Comparison of ENCODE assay signal across 10 mouse cellular contexts in genomic region chr11:72478228-72478627, GRCm38 (mm10). TPM values are rescaled to one million over a fixed set of nuclear protein-coding genes. Genes with fewer than 3 reads are reported as not detected.
A peak's percentile ranks its signal among the peaks of the same experiment; 100 is the strongest.
DNase-seq lines count a peak whose midpoint lies in the region; ATAC-seq lines count a peak whose summit lies in the region.
"Had no signal": no experiment of that assay in that cellular context is flagged by ENCODE, and none has a peak within 500 bp of the region (broad histone marks: within the 10 kb centered on the region; RNA-seq: fewer than 3 reads in every experiment).

No protein-coding gene starts in this region.

- no peaks in the 10 kb centered on the region for H3K9me3 ChIP-seq in liver, embryonic 11.5 days (ENCODE audit: control insufficient read depth, low read length)
- no peaks in the 10 kb centered on the region for H3K9me3 ChIP-seq in heart, embryonic 10.5 days
- H3K9me3 ChIP-seq in limb, embryonic 13.5 days = no peaks in the 10 kb centered on the region

- H3K4me2 ChIP-seq in liver, embryonic 11.5 days = no peak overlapping the region
- H3K4me2 ChIP-seq in limb, embryonic 13.5 days (replicated peaks) = no peak overlapping the region

- H3K27ac ChIP-seq in liver, embryonic 11.5 days (ENCODE audit: low read depth, low read length) = peak overlapping the region; percentile 46; the same call in 1 of the 2 replicates
- peak overlapping the region; percentile 77 for H3K27ac ChIP-seq in brown adipose tissue, adult 24 weeks (replicated peaks; ENCODE audit: low read depth, low read length)
- peak overlapping the region; percentile 76 for H3K27ac ChIP-seq in heart, embryonic 10.5 days
- H3K27ac ChIP-seq in limb, embryonic 13.5 days = peak overlapping the region; percentile 39; the same call in 1 of the 2 replicates
- H3K27ac ChIP-seq: macrophage had no signal

- no peaks in the 10 kb centered on the region for H3K27me3 ChIP-seq in liver, embryonic 11.5 days (replicated peaks; ENCODE audit: control insufficient read depth, insufficient read depth, low read length)
- no peaks in the 10 kb centered on the region for H3K27me3 ChIP-seq in heart, embryonic 10.5 days (ENCODE audit: insufficient read depth, poor library complexity, severe bottlenecking)
- no peaks in the 10 kb centered on the region for H3K27me3 ChIP-seq in limb, embryonic 13.5 days

- no peak for DNase-seq in liver, embryonic 11.5 days (ENCODE audit: low spot score)
- no peak for DNase-seq in liver
- DNase-seq in heart, embryonic 10.5 days (ENCODE audit: low spot score) = no peak
- DNase-seq in thymus, postnatal 36 days = no peak
- DNase-seq in thymus, postnatal 14 days = no peak
- DNase-seq: cerebellum, adult 11-12 months; right cerebral cortex, postnatal 25 days had no signal

- no peak overlapping the region for H3K9ac ChIP-seq in liver, embryonic 11.5 days (ENCODE audit: low read depth, low read length)
- H3K9ac ChIP-seq in limb, embryonic 13.5 days = no peak overlapping the region

- peaks cover 95% of the 10 kb centered on the region for H3K4me1 ChIP-seq in liver, embryonic 11.5 days (replicated peaks; ENCODE audit: control insufficient read depth, insufficient read depth, low read length)
- H3K4me1 ChIP-seq in brown adipose tissue, adult 24 weeks (ENCODE audit: control insufficient read depth, insufficient read depth, insufficient read length, low read length) = peaks cover 46% of the 10 kb centered on the region
- peaks cover 78% of the 10 kb centered on the region for H3K4me1 ChIP-seq in heart, embryonic 10.5 days
- peaks cover 9% of the 10 kb centered on the region for H3K4me1 ChIP-seq in limb, embryonic 13.5 days

- ATAC-seq in liver, embryonic 11.5 days (replicated peaks; ENCODE audit: low FRiP score) = no peak
- ATAC-seq in limb, embryonic 13.5 days (ENCODE audit: low FRiP score, low read depth) = no peak

- H3K36me3 ChIP-seq in liver, embryonic 11.5 days (ENCODE audit: control insufficient read depth, insufficient read depth, low read length) = peaks cover 2% of the 10 kb centered on the region; the same call in 1 of the 2 replicates
- H3K36me3 ChIP-seq in heart, embryonic 10.5 days = peaks cover 5% of the 10 kb centered on the region; the same call in 1 of the 2 replicates
- no peaks in the 10 kb centered on the region for H3K36me3 ChIP-seq in limb, embryonic 13.5 days

- WGBS in liver, embryonic 11.5 days = 63% methylated on average over 6 of the region's 6 CpGs
- WGBS in heart, embryonic 10.5 days = 64% methylated on average over 6 of the region's 6 CpGs
- WGBS in limb, embryonic 13.5 days = 67% methylated on average over 6 of the region's 6 CpGs

- H3K4me3 ChIP-seq in liver, embryonic 11.5 days (ENCODE audit: low read depth, low read length) = no peak overlapping the region
- H3K4me3 ChIP-seq in brown adipose tissue, adult 24 weeks (ENCODE audit: insufficient read depth, low read depth, low read length) = no peak overlapping the region
- no peak overlapping the region for H3K4me3 ChIP-seq in heart, embryonic 10.5 days
- H3K4me3 ChIP-seq in limb, embryonic 13.5 days = no peak overlapping the region

RNA-seq across cellular contexts. Expression of gene Spns2, which starts 11.5 kb away (rescaled TPM):
- 20.0 and 21.0 TPM in 2 replicates for polyA plus RNA-seq in liver, embryonic 11.5 days (2014; fragmentation: Nextera tagmentation; extraction: Ambion mirVana)
- polyA plus RNA-seq in brown adipose tissue, adult 24 weeks (2012; ENCODE audit: insufficient read depth, insufficient read length, missing spikeins) = 3.2 and 3.5 TPM in 2 replicates
- polyA plus RNA-seq in heart, embryonic 10.5 days (2016; fragmentation: Nextera tagmentation; extraction: Ambion mirVana) = 5.7 and 7.1 TPM in 2 replicates
- polyA plus RNA-seq in limb, embryonic 13.5 days (2015; fragmentation: Nextera tagmentation; extraction: Ambion mirVana) = 2.1 and 2.3 TPM in 2 replicates
- polyA plus RNA-seq: macrophage had no signal

RNA-seq across cellular contexts. Expression of gene Mybbp1a, which starts 37.1 kb away (rescaled TPM):
- 263 and 272 TPM in 2 replicates for polyA plus RNA-seq in liver, embryonic 11.5 days (2014; fragmentation: Nextera tagmentation; extraction: Ambion mirVana)
- 23.2 and 24.3 TPM in 2 replicates for polyA plus RNA-seq in brown adipose tissue, adult 24 weeks (2012; ENCODE audit: insufficient read depth, insufficient read length, missing spikeins)
- 133 and 186 TPM in 2 replicates for polyA plus RNA-seq in heart, embryonic 10.5 days (2016; fragmentation: Nextera tagmentation; extraction: Ambion mirVana)
- 159 and 164 TPM in 2 replicates for polyA plus RNA-seq in limb, embryonic 13.5 days (2015; fragmentation: Nextera tagmentation; extraction: Ambion mirVana)

RNA-seq across cellular contexts. Expression of gene Ggt6, which starts 42.9 kb away (rescaled TPM):
- not detected in 2 replicates for polyA plus RNA-seq in liver, embryonic 11.5 days (2014; fragmentation: Nextera tagmentation; extraction: Ambion mirVana)
- polyA plus RNA-seq in brown adipose tissue, adult 24 weeks (2012; ENCODE audit: insufficient read depth, insufficient read length, missing spikeins) = 0.99 TPM in 1 of 2 replicates, not detected in the other
- not detected in 2 replicates for polyA plus RNA-seq in heart, embryonic 10.5 days (2016; fragmentation: Nextera tagmentation; extraction: Ambion mirVana)
- polyA plus RNA-seq in limb, embryonic 13.5 days (2015; fragmentation: Nextera tagmentation; extraction: Ambion mirVana) = 0.74 and 0.92 TPM in 2 replicates
- polyA plus RNA-seq: macrophage had no signal
